Mouse (Mus musculus): ENCODE data around the gene C77080. TPM values are rescaled to one million over a fixed set of nuclear protein-coding genes. Genes with fewer than 3 reads are reported as not detected.

Gene C77080
- polyA plus RNA-seq, 1 experiment from 2014 or later, result 1.4 TPM

DNA sequence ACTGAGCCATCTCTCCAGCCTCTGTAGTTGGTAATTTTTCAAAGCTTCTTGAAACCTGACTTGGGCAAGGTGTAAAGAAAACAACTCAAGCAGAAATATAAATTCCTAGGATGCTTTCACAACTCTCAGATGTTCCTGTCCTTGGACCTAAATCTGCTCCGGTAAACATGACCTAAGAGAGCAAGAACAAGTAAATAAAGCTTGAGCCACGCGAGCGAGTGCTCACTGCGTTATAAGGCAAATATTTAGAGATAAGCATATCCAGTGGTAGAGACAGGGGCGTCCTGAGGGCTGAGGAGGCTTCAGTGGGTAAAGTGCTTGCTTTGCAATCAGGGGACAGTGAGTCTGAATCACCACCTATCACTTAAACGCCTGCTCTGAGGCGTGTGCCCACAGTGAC lies 54.4 kb downstream of the C77080 start:
- H3K27me3 ChIP-seq, result no peaks in the 10 kb centered on the region
- H3K9ac ChIP-seq, result no peak overlapping the region
- H3K27ac ChIP-seq, result no peak overlapping the region
- no peak overlapping the region for H3K4me2 ChIP-seq
- ATAC-seq (replicated peaks; ENCODE audit: insufficient number of reproducible peaks, insufficient read depth, low FRiP score, low read depth), result no peak
- no peak overlapping the region for H3K4me3 ChIP-seq
- H3K9me3 ChIP-seq (replicated peaks), result no peaks in the 10 kb centered on the region
- H3K36me3 ChIP-seq, result peaks cover 78% of the 10 kb centered on the region
- WGBS, result 85% methylated on average over 8 of the region's 8 CpGs
- no peaks in the 10 kb centered on the region for H3K4me1 ChIP-seq (replicated peaks)

DNA sequence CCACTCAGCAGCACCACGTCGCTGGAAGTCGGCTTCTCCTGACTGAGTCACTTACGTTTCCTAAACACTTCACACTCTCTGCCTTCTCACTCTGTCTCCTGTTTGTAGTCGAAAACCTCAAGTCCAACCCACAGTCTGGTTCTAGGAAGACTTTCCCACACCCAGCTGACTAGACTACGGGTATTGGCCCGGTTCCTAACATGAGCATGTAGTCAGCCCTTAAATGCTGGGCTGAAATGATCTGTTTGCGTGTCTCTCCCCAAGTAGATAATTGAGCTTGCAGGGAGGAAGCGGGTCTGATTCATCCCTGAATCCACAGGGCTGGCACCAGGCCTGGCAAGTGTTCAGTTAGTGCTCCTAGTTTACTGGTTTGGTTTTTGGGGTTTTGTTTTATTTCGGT lies 56.5 kb downstream of the C77080 start:
- Histone ChIP-seq H3K9ac (no peak overlapping the region), H3K4me3 (no peak overlapping the region), H3K27me3 (no peaks in the 10 kb centered on the region), H3K4me2 (no peak overlapping the region), H3K36me3 (peaks cover 78% of the 10 kb centered on the region), H3K9me3 (replicated peaks) (no peaks in the 10 kb centered on the region), H3K4me1 (replicated peaks) (no peaks in the 10 kb centered on the region), H3K27ac (no peak overlapping the region)
- 90% methylated on average over 10 of the region's 10 CpGs for WGBS
- ATAC-seq (replicated peaks; ENCODE audit: insufficient number of reproducible peaks, insufficient read depth, low FRiP score, low read depth), result no peak

DNA sequence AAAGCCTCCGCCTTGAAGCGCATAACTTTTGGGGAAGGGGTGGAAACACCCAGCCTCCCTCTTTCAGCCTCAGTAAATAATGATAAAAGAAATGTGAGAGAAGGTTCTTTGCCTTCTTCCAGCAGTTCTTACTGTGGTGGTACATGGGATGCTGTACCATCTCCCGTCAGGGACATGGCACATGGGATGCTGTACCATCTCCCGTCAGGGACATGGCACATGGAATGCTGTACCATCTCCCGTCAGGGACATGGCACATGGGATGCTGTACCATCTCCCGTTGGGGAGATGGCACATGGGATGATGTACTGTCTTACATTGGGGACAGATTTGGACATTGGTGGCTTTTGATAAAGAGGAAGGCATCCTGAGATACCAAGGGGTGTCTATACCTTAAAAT lies 63.7 kb downstream of the C77080 start:
- H3K9ac ChIP-seq, result no peak overlapping the region
- H3K4me3 ChIP-seq, result no peak overlapping the region
- 97% methylated on average over 6 of the region's 6 CpGs for WGBS
- H3K27me3 ChIP-seq, result no peaks in the 10 kb centered on the region
- peaks cover 52% of the 10 kb centered on the region for H3K36me3 ChIP-seq
- no peak overlapping the region for H3K4me2 ChIP-seq
- no peak for ATAC-seq (replicated peaks; ENCODE audit: insufficient number of reproducible peaks, insufficient read depth, low FRiP score, low read depth)
- no peaks in the 10 kb centered on the region for H3K9me3 ChIP-seq (replicated peaks)
- no peaks in the 10 kb centered on the region for H3K4me1 ChIP-seq (replicated peaks)
- H3K27ac ChIP-seq, result no peak overlapping the region

DNA sequence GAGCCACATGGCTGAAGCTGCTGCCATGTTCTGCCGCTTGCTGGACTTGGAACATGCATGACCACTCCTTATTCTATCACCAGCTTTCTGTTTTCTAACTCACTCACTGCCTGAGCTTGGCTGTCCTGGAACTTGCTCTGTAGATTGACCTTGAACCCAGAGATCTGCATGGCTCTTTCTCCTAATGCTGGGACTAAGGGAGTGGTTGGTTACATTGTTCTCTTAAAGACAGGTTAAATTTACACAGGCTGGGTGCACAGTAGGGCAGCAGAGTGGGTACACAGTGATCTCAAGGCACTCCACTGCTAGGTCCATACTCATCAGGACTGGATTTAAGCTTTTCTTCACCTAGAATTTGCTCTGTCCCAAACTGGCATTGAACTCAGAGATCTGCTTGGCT lies 66.9 kb downstream of the C77080 start:
- H3K4me1 ChIP-seq (replicated peaks), result peaks cover 16% of the 10 kb centered on the region
- no peak overlapping the region for H3K4me3 ChIP-seq
- no peak overlapping the region for H3K9ac ChIP-seq
- no peaks in the 10 kb centered on the region for H3K27me3 ChIP-seq
- H3K9me3 ChIP-seq (replicated peaks), result no peaks in the 10 kb centered on the region
- peaks cover 31% of the 10 kb centered on the region for H3K36me3 ChIP-seq
- H3K27ac ChIP-seq, result no peak overlapping the region
- ATAC-seq (replicated peaks; ENCODE audit: insufficient number of reproducible peaks, insufficient read depth, low FRiP score, low read depth), result no peak
- no peak overlapping the region for H3K4me2 ChIP-seq
- WGBS, result 95% methylated on average over 1 of the region's 1 CpGs

DNA sequence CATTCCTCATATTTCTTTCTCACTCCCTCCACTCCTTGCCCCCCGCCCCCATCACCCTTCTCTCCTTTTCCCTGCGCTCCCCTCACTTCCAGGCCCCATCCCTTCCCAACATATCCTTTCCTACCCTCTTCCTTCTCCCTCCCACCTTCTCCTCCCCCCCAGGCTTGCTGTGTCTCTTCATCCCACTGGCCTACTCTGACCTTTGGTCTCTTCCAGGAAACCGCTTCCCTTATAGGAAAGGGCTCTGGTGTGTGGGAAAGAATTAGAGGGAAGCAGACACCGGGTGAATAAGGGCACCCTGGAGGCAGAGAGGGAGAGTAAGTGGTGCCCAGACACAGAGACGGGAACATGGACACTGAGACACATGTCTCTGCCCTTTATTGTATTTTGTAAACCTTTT lies 69.5 kb downstream of the C77080 start:
- Histone ChIP-seq H3K9me3 (replicated peaks) (no peaks in the 10 kb centered on the region), H3K9ac (no peak overlapping the region), H3K27ac (no peak overlapping the region), H3K36me3 (peaks cover 9% of the 10 kb centered on the region; the same call in 1 of the 2 replicates), H3K4me3 (no peak overlapping the region), H3K4me2 (no peak overlapping the region), H3K4me1 (replicated peaks) (peaks cover 24% of the 10 kb centered on the region), H3K27me3 (no peaks in the 10 kb centered on the region)
- no peak for ATAC-seq (replicated peaks; ENCODE audit: insufficient number of reproducible peaks, insufficient read depth, low FRiP score, low read depth)
- 74% methylated on average over 5 of the region's 5 CpGs for WGBS

DNA sequence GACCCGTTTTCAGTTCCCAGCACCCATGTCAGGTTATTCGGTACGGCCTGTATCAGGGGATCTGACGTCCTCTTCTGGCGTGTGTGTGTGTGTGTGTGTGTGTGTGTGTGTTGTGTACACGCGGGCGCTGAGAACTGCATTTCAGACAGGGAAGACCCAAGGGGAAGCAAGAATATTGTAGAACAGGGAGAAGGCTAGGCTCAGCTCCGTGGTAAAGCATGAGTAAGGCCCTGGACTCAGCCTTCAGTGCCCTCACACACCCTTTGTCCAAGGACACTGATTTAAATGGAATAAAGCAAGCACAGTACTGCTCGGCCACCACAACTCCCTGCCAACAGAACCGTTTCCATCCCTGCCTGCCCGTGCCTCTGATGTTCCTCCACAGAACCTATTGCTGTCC lies 70.7 kb downstream of the C77080 start:
- 0 out of 2 replicates have a peak, but pooled peaks cover under 1% of the 10 kb centered on the region for H3K36me3 ChIP-seq
- peak overlapping the region; percentile 66 for H3K4me3 ChIP-seq
- no peaks in the 10 kb centered on the region for H3K9me3 ChIP-seq (replicated peaks)
- WGBS, result 3% methylated on average over 12 of the region's 12 CpGs
- peak overlapping the region; percentile 74 for H3K4me2 ChIP-seq
- H3K9ac ChIP-seq, result peak overlapping the region; percentile 69
- no peaks in the 10 kb centered on the region for H3K27me3 ChIP-seq
- ATAC-seq (replicated peaks; ENCODE audit: insufficient number of reproducible peaks, insufficient read depth, low FRiP score, low read depth), result no peak
- peaks cover 24% of the 10 kb centered on the region for H3K4me1 ChIP-seq (replicated peaks)
- peak overlapping the region; percentile 93 for H3K27ac ChIP-seq

DNA sequence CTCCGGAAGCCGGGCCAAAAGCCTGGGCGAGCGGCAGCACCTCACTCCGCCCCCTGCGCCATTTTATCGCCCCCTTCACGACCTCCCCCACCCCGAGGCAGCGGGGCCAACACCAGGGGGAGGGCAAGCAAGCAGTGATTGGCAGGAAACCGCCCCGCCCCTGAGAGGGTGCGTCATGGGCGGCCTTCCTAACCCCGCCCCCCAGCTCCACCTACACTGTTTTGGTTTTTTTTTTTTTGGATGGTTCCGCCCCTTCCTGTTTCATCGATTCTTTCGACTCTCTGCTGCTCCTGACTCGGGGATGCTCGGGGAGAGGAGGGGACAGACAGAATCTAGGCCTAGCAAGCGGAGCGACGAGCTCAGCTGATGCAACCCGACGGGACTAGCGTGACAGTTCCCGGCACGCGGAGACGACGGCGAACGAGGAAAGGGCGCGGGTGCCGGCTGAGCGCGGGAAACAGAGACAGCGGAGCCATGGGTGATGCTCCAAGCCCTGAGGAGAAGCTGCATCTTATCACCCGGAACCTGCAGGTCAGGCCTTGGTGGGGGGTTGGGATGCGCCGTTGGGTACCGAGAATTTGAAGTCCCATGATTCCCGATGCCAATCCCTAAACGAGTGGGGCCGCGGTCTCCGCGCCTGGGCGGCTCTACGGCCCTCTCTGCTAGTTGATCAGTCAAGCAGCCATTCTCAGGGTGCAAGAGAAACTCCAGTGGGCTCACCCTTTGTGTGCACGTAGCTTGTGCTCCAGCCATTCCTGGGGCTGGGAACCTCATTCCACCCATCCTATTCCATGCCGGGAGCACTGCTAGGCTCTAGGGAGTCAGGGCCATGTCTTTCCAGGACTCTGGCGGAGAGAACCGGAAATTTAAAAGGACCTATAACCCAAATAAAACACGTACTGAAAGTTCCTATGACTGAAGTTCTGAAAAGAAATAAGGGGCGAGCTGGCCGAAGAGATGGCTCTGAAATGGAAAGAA lies 71.4 kb downstream of the C77080 start, which contains the start of the genes S100pbp and Yars:
Gene S100pbp (minus strand): TSS at position 186 of the 978 bp plus-strand sequence.
Gene Yars (plus strand): TSS at position 219 of the 978 bp plus-strand sequence.
- Histone ChIP-seq H3K27ac (peak within 1 kb of the TSS; percentile 93), H3K4me3 (peak within 1 kb of the TSS; percentile 66), H3K4me1 (replicated peaks) (peaks cover 24% of the 10 kb centered on the region), H3K9ac (peak within 1 kb of the TSS; percentile 78), H3K36me3 (no peaks in the 10 kb centered on the region), H3K4me2 (peak within 1 kb of the TSS; percentile 82), H3K9me3 (replicated peaks) (no peaks in the 10 kb centered on the region), H3K27me3 (no peaks in the 10 kb centered on the region)
- peak; percentile 91 for ATAC-seq (replicated peaks; ENCODE audit: insufficient number of reproducible peaks, insufficient read depth, low FRiP score, low read depth)
- under 1% methylated on average over 56 of the region's 58 CpGs for WGBS

DNA sequence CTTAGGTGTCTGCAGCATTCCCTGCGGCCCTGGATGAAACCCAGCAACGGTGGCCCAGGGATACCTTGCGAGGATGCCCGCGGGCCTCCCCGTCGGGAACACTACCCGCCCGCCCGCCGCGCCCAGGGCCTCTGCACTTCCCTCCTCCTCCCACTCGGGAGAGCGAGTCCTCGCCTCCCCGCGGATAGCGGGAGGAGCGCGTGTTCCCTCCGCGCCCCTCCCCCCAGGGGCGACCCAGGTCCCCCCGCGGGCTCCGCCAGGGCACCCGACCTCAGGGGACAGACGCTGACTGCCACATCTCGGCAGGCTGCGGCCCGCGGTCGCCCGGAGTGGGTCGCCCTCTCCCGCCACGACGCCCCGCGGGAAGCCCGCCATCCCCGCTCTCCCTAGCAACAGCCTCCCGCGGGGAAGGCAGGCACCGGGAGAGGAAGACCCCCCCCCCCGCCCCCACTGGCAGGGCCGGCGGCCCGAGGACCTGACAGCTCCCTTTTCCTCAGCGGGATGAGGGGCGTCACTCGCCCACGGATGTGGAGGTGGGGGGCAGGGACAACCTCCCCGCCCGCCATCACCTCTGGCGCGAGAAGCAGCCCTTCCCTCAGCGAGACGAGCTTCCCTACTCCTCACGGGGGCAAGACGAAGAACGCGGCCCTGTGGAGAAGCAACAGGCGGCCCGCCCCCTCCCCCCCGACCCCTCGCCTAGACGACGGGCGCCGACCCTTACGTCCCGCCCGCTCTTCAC lies 72.2 kb downstream of the C77080 start:
- Histone ChIP-seq H3K9ac (peak overlapping the region; percentile 78), H3K36me3 (no peaks in the 10 kb centered on the region), H3K4me3 (peak overlapping the region; percentile 66), H3K27ac (peak overlapping the region; percentile 93), H3K4me1 (replicated peaks) (peaks cover 24% of the 10 kb centered on the region), H3K9me3 (replicated peaks) (no peaks in the 10 kb centered on the region), H3K4me2 (peak overlapping the region; percentile 82), H3K27me3 (no peaks in the 10 kb centered on the region)
- peak; percentile 63 for ATAC-seq (replicated peaks; ENCODE audit: insufficient number of reproducible peaks, insufficient read depth, low FRiP score, low read depth)
- WGBS, result under 1% methylated on average over 72 of the region's 74 CpGs

DNA sequence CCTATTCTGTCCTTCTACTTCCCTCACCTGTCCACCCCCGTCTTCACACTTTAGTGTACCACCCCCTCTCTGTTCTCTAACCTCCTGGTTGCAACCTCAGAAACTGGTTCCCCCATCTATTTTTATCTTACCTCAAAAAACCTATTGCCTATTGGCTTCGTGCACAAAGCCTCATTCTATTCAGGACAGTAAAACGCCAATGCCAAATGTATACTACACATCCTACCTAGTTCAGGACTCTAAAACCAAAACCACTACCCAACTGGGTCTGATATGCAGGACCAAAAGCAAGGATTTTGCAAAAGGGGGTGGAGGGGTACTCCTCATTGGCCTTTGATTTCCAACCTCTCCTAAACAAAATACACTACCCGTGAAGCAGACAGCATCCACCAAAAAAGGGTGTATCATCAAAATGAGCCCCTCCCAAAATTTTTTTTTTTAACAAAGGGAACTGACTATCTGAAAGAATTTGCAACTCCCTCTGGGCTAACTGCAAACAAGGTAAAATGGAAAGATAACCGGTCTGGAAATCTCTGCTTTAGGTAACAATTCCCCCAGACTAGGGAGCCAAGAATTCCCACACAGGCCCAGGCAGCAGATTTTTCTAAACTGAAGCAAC lies 73.1 kb downstream of the C77080 start:
- WGBS, result 41% methylated on average over 5 of the region's 5 CpGs
- H3K27ac ChIP-seq, result peak overlapping the region; percentile 93; the same call in 1 of the 2 replicates

DNA sequence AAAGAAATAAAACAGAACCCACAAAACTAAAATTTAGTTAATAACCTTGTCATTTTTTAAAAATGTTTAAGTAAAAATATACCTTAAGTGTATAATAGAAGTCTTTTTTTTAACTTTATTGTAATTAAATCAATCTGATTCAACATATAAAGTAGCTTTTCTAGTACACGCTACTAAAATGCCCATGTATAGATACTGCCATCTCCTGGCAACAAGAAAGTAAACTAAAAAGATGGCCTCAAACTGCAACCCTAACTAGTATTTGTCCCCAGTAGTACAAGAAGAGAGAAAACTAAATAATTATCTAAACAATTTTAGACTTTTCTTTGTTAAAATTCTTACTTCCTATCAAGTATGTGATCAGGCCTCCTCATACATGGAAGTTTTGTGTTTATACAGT lies 81.6 kb downstream of the C77080 start:
- no peak for ATAC-seq (replicated peaks; ENCODE audit: insufficient number of reproducible peaks, insufficient read depth, low FRiP score, low read depth)
- H3K27me3 ChIP-seq, result no peaks in the 10 kb centered on the region
- H3K4me2 ChIP-seq, result no peak overlapping the region
- no peaks in the 10 kb centered on the region for H3K9me3 ChIP-seq (replicated peaks)
- H3K36me3 ChIP-seq, result peaks cover 40% of the 10 kb centered on the region
- H3K9ac ChIP-seq, result no peak overlapping the region
- no peak overlapping the region for H3K27ac ChIP-seq
- WGBS, result 65% methylated on average over 1 of the region's 1 CpGs
- H3K4me3 ChIP-seq, result no peak overlapping the region
- H3K4me1 ChIP-seq (replicated peaks), result no peaks in the 10 kb centered on the region

More for the DNA sequence above, 73.1 kb downstream of the C77080 start:
- Histone ChIP-seq H3K36me3 (no peaks in the 10 kb centered on the region), H3K4me2 (peak overlapping the region; percentile 82), H3K4me3 (peak overlapping the region; percentile 66), H3K9ac (peak overlapping the region; percentile 78), H3K9me3 (replicated peaks) (no peaks in the 10 kb centered on the region), H3K27me3 (no peaks in the 10 kb centered on the region), H3K4me1 (replicated peaks) (peaks cover 24% of the 10 kb centered on the region)
- no peak for ATAC-seq (replicated peaks; ENCODE audit: insufficient number of reproducible peaks, insufficient read depth, low FRiP score, low read depth)

DNA sequence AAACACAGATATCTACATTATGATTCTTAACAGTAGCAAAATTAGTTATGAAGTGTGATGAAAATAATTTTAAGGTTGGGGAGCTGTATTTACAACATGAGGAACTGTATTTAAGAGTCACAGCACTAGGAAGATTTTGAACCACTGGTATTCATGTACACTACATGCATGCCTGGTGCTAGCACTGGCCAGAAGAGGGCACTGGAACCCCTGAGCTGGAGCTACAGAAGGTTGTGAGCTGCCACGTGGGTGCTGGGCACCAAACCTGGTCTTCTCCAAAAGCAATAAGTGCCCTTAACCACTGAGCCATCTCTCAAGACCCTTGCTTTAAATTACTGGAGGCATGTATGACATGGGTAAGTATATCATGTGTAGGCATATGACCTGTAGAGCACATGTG lies 88.7 kb downstream of the C77080 start:
- Histone ChIP-seq H3K36me3 (peaks cover 63% of the 10 kb centered on the region), H3K9me3 (replicated peaks) (no peaks in the 10 kb centered on the region), H3K4me3 (no peak overlapping the region), H3K27me3 (no peaks in the 10 kb centered on the region), H3K4me2 (no peak overlapping the region), H3K27ac (no peak overlapping the region), H3K4me1 (replicated peaks) (no peaks in the 10 kb centered on the region), H3K9ac (no peak overlapping the region)
- WGBS, result 75% methylated on average over 1 of the region's 1 CpGs
- ATAC-seq (replicated peaks; ENCODE audit: insufficient number of reproducible peaks, insufficient read depth, low FRiP score, low read depth), result no peak
